Mouse (Mus musculus) CD4-positive, CD25-positive, alpha-beta regulatory T cell, adult 2 months (primary cell): ENCODE measurements at regions not wholly inside any gene's neighbourhood (a gene's known extent, or its start where the extent isn't known, plus 50 kb on each side); places are given as distances from the start of the nearest gene placed in this dataset.

Experiments used
- DNase-seq: peaks from one replicate; pipeline ENCODE4 v3.0.0-alpha.2; 2012; ENCODE audit warnings: low read depth, low spot score

GRCm38 (mm10) chr11:112886139-112886538, 104.1 kb downstream of the Sox9 start:
- no peak for DNase-seq

GRCm38 (mm10) chr11:112889760-112890159, 107.7 kb downstream of the Sox9 start:
- no peak for DNase-seq

GRCm38 (mm10) chr11:112897597-112897996, 115.6 kb downstream of the Sox9 start:
- DNase-seq, result no peak

- no peak for DNase-seq
Measured at GRCm38 (mm10) chr11:112902618-112903017, 120.6 kb downstream of the Sox9 start.

- DNase-seq, result no peak
Measured at GRCm38 (mm10) chr11:112910309-112910708, 128.3 kb downstream of the Sox9 start.

GRCm38 (mm10) chr11:112912875-112913274, 130.9 kb downstream of the Sox9 start:
- DNase-seq, result no peak

- no peak for DNase-seq
Measured at GRCm38 (mm10) chr11:112916923-112917322, 134.9 kb downstream of the Sox9 start.

GRCm38 (mm10) chr11:112920131-112920530, 138.1 kb downstream of the Sox9 start:
- no peak for DNase-seq

- DNase-seq, result no peak
Measured at GRCm38 (mm10) chr11:112924577-112924976, 142.6 kb downstream of the Sox9 start.

- no peak for DNase-seq
Measured at GRCm38 (mm10) chr11:112925140-112925539, 143.1 kb downstream of the Sox9 start.

GRCm38 (mm10) chr11:112926330-112927025, 144.5 kb downstream of the Sox9 start:
- DNase-seq, result no peak

- DNase-seq, result no peak
Measured at GRCm38 (mm10) chr11:112930186-112930808, 148.3 kb downstream of the Sox9 start.

- no peak for DNase-seq
Measured at GRCm38 (mm10) chr11:112938035-112938434, 156.0 kb downstream of the Sox9 start.

GRCm38 (mm10) chr11:112951421-112951820, 169.4 kb downstream of the Sox9 start:
- DNase-seq, result no peak

GRCm38 (mm10) chr11:112952356-112952755, 170.3 kb downstream of the Sox9 start:
- no peak for DNase-seq

- no peak for DNase-seq
Measured at GRCm38 (mm10) chr11:112953491-112953890, 171.5 kb downstream of the Sox9 start.

- DNase-seq, result no peak
Measured at GRCm38 (mm10) chr11:112956748-112957440, 174.9 kb downstream of the Sox9 start.

GRCm38 (mm10) chr11:112959609-112960008, 177.6 kb downstream of the Sox9 start:
- no peak for DNase-seq

GRCm38 (mm10) chr11:112973286-112973685, 191.3 kb downstream of the Sox9 start:
- DNase-seq, result no peak

- DNase-seq, result no peak
Measured at GRCm38 (mm10) chr11:112974893-112975292, 192.9 kb downstream of the Sox9 start.

- DNase-seq, result no peak
Measured at GRCm38 (mm10) chr11:112976914-112977785, 195.1 kb downstream of the Sox9 start.

GRCm38 (mm10) chr11:112978884-112979283, 196.9 kb downstream of the Sox9 start:
- DNase-seq, result no peak
